Mouse (Mus musculus): Measurements from ENCODE around the gene Kcnh1.

DNA sequence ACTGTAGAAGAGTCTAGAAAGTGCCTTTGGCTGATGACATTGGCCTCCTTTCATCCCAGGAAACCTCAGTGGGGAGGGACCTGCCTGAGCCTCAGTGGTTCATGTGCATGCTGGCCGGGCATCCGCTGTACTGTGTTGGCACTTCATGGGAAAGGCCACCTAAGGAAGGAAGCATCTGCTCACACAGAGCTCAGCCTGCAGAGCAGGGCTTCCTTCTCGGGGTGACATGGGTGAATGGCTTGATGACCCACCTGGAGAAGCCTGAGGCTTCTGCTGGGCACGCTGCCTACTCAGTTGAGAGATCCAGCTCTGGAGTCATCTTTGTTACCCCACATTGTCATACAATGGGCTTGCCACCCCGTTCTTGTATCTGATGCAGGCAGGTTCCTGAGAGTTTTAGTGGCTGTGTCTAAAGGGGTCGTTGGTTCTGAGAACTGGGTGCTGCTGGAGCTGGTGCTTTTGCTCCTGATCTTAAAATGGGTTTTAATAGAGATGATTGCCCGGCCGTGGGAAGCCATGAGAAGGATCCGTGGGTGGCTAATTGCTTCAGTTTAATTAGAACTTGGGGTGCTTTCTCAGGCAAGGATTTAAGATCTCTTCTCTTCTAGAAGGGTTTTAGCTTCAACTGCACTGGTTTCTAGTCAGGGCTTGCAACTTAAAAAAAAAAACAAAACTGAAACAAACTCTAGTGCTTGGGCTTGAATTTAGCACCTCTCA lies 148.9 kb downstream of the Kcnh1 start:
- no peak for TF ChIP-seq CEBPB (IDR thresholded peaks at IDR 0.05; ENCODE audit: insufficient read depth, poor library complexity, severe bottlenecking)
- TF ChIP-seq TCF3 (IDR thresholded peaks at IDR 0.05; ENCODE audit: insufficient read length, low read depth) = no peak
- no peak for TF ChIP-seq REST (IDR thresholded peaks at IDR 0.05; ENCODE audit: insufficient read depth, insufficient read length)
- no peak for TF ChIP-seq MAX (IDR thresholded peaks at IDR 0.05; ENCODE audit: low read depth)
